In the genomic region with DNA sequence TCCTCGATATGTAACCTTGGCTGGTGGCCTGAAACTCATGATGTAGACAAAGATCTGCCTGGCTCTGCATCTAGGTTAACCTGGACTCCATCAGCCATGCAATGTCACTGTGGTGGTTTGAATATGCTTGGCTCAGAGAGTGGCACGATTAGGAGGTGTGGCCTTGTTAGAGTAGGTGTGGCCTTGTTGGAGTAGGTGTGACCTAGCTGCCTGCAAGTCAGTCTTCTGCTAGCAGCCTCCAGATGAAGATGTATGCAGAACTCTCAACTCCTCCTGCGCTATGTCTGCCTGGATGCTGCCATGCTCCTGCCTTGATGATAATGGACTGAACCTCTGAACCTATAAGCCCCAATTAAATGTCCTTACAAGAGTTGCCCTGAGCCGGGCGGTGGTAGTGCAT, we compare ENCODE assay signal across 27 mouse cellular contexts. TPM values are rescaled to one million over a fixed set of nuclear protein-coding genes. Genes with fewer than 3 reads are reported as not detected.
DNase-seq lines count a peak whose midpoint lies in the region; ATAC-seq and TF ChIP-seq lines count a peak whose summit lies in the region.
"Had no signal": no experiment of that assay in that cellular context is flagged by ENCODE, and none has a peak within 500 bp of the region (broad histone marks: within the 10 kb centered on the region; RNA-seq: fewer than 3 reads in every experiment).

No protein-coding gene starts in this region.

- H3K4me3 ChIP-seq in MEL (ENCODE audit: control insufficient read depth in 1 of 2, insufficient read depth in 1 of 2, low read depth in 2 of 2, low read length in 2 of 2): no peak overlapping the region
- no peak overlapping the region for H3K4me3 ChIP-seq in kidney, embryonic 15.5 days (replicated peaks)
- H3K4me3 ChIP-seq: erythroblast, embryonic 14.5 days; forebrain, embryonic 12.5 days; heart, embryonic 13.5 days; hindbrain, embryonic 10.5 days; hindbrain, embryonic 15.5 days; layer of hippocampus, adult 2 months; left cerebral cortex, adult 2 months; limb, embryonic 13.5 days; liver, embryonic 13.5 days; midbrain, embryonic 12.5 days; neural tube, embryonic 13.5 days had no signal

- TF ChIP-seq RAD21 in MEL (IDR thresholded peaks at IDR 0.05; ENCODE audit: low read depth, low read length): no peak

- peak in 1 of 2 experiments; percentile 28; a peak in 1 of 4 replicates for TF ChIP-seq POLR2A in MEL (IDR thresholded peaks at IDR 0.05; ENCODE audit: control insufficient read depth in 1 of 2, insufficient read depth in 1 of 2, low read depth in 1 of 2, low read length in 2 of 2, poor library complexity in 1 of 2)

- TF ChIP-seq EP300 in MEL (IDR thresholded peaks at IDR 0.05; ENCODE audit: low read depth in 1 of 2, low read length in 2 of 2): no peak

- H3K4me2 ChIP-seq in kidney, embryonic 15.5 days: no peak overlapping the region
- H3K4me2 ChIP-seq: forebrain, embryonic 12.5 days; heart, embryonic 13.5 days; hindbrain, embryonic 15.5 days; limb, embryonic 13.5 days; liver, embryonic 13.5 days; midbrain, embryonic 12.5 days; neural tube, embryonic 13.5 days had no signal

- no peak overlapping the region for H3K9ac ChIP-seq in MEL (ENCODE audit: control insufficient read depth, low read depth, low read length, poor library complexity, severe bottlenecking)
- no peak overlapping the region for H3K9ac ChIP-seq in kidney, embryonic 15.5 days
- H3K9ac ChIP-seq: forebrain, embryonic 12.5 days; forebrain, postnatal 0 days; heart, embryonic 13.5 days; hindbrain, embryonic 15.5 days; limb, embryonic 13.5 days; liver, embryonic 13.5 days; midbrain, embryonic 12.5 days; neural tube, embryonic 13.5 days had no signal

- H3K79me2 ChIP-seq in MEL (ENCODE audit: control insufficient read depth, insufficient read depth, low read length, poor library complexity): no peaks in the 10 kb centered on the region

- DNase-seq in 3134 (ENCODE audit: extremely low read depth, insufficient read length, low spot score) (peak; percentile 27), 416B (ENCODE audit: low read depth) (peak; percentile 31), MEL (ENCODE audit: low read depth, low spot score) (peak; percentile 67)
- DNase-seq in gastrocnemius, postnatal 4 days (ENCODE audit: low spot score in 2 of 2): no peak
- no peak for DNase-seq in left cerebral cortex, postnatal 36 days (ENCODE audit: low spot score in 2 of 2)
- DNase-seq: adrenal gland, adult 8-10 months; cerebellum, adult 2 months; cerebellum, postnatal 14 days; forebrain, postnatal 0 days; heart, postnatal 14 days; kidney, postnatal 25 days; liver, embryonic 13.5 days; lung, adult 18-20 months; lung, postnatal 10 days; thymus, postnatal 4 days had no signal

- H3K9me3 ChIP-seq in MEL (replicated peaks; ENCODE audit: insufficient read depth, low read length): no peaks in the 10 kb centered on the region
- H3K9me3 ChIP-seq in kidney, embryonic 15.5 days (replicated peaks): no peaks in the 10 kb centered on the region
- H3K9me3 ChIP-seq: forebrain, embryonic 12.5 days; heart, embryonic 13.5 days; hindbrain, embryonic 10.5 days; hindbrain, embryonic 15.5 days; limb, embryonic 13.5 days; liver, embryonic 13.5 days; midbrain, embryonic 12.5 days; neural tube, embryonic 13.5 days had no signal

- H3K36me3 ChIP-seq in MEL (ENCODE audit: control insufficient read depth in 1 of 2, insufficient read depth in 2 of 2, low read length in 2 of 2): peaks cover 0 to 3% of the 10 kb centered on the region in 2 experiments; a peak in 3 of 4 replicates
- H3K36me3 ChIP-seq in kidney, embryonic 15.5 days: no peaks in the 10 kb centered on the region
- H3K36me3 ChIP-seq: forebrain, embryonic 12.5 days; heart, embryonic 13.5 days; hindbrain, embryonic 10.5 days; hindbrain, embryonic 15.5 days; limb, embryonic 13.5 days; liver, embryonic 13.5 days; midbrain, embryonic 12.5 days; neural tube, embryonic 13.5 days had no signal

- 0 out of 4 replicates have a peak, but pooled peaks cover 0 to 4% of the 10 kb centered on the region in 2 experiments for H3K4me1 ChIP-seq in MEL (ENCODE audit: control insufficient read depth in 1 of 2, insufficient read depth in 2 of 2, low read length in 2 of 2)
- no peaks in the 10 kb centered on the region for H3K4me1 ChIP-seq in kidney, embryonic 15.5 days
- H3K4me1 ChIP-seq: forebrain, embryonic 12.5 days; heart, embryonic 13.5 days; hindbrain, embryonic 15.5 days; limb, embryonic 13.5 days; liver, embryonic 13.5 days; midbrain, embryonic 12.5 days; neural tube, embryonic 13.5 days had no signal

- WGBS in kidney, embryonic 15.5 days: 86% methylated on average over 5 of the region's 5 CpGs

- no peak for TF ChIP-seq CTCF in MEL (IDR thresholded peaks at IDR 0.05 in 2 of 3, conservative IDR thresholded peaks at IDR 0.05 in 1 of 3; ENCODE audit: control insufficient read depth in 1 of 3, insufficient read depth in 1 of 3, low read depth in 2 of 3, low read length in 3 of 3, poor library complexity in 1 of 3, severe bottlenecking in 1 of 3)

- H3K27me3 ChIP-seq in MEL (ENCODE audit: control insufficient read depth in 1 of 2, insufficient read depth in 2 of 2, low read length in 2 of 2): no peaks in the 10 kb centered on the region
- H3K27me3 ChIP-seq in kidney, embryonic 15.5 days: no peaks in the 10 kb centered on the region
- H3K27me3 ChIP-seq: forebrain, embryonic 12.5 days; hindbrain, embryonic 15.5 days; limb, embryonic 13.5 days; liver, embryonic 13.5 days; neural tube, embryonic 13.5 days had no signal

- peak; percentile 21; the same call in 1 of the 2 replicates for ATAC-seq in megakaryocyte progenitor cell, adult 5-6 weeks (replicated peaks; ENCODE audit: poor library complexity)
- no peak for ATAC-seq in kidney, embryonic 15.5 days (replicated peaks; ENCODE audit: low FRiP score)
- ATAC-seq: forebrain, postnatal 0 days had no signal

- intact Hi-C loops in left cerebral cortex, postnatal 36 days (cut with DNase I): no loop called here

- no peak overlapping the region for H3K27ac ChIP-seq in MEL (ENCODE audit: control insufficient read depth, low read depth, low read length)
- H3K27ac ChIP-seq in kidney, embryonic 15.5 days: no peak overlapping the region
- H3K27ac ChIP-seq: forebrain, embryonic 12.5 days; heart, embryonic 13.5 days; hindbrain, embryonic 10.5 days; hindbrain, embryonic 15.5 days; layer of hippocampus, adult 2 months; left cerebral cortex, adult 2 months; limb, embryonic 13.5 days; liver, embryonic 13.5 days; midbrain, embryonic 12.5 days; neural tube, embryonic 13.5 days had no signal

TF ChIP-seq in MEL, 35 proteins besides CTCF, POLR2A, EP300 and RAD21:
- no peak for TF ChIP-seq MYC (IDR thresholded peaks at IDR 0.05; ENCODE audit: low read depth, low read length)
- TF ChIP-seq MEF2A (IDR thresholded peaks at IDR 0.05; ENCODE audit: extremely low read depth, insufficient replicate concordance, low read depth, low read length, poor library complexity, severe bottlenecking): no peak
- no peak for TF ChIP-seq ZC3H11A (IDR thresholded peaks at IDR 0.05; ENCODE audit: low read depth, low read length)
- TF ChIP-seq TCF12 (IDR thresholded peaks at IDR 0.05; ENCODE audit: low read depth, low read length): no peak
- TF ChIP-seq CHD1 (IDR thresholded peaks at IDR 0.05; ENCODE audit: low read depth, low read length): no peak
- TF ChIP-seq HCFC1 (IDR thresholded peaks at IDR 0.05; ENCODE audit: low read depth, low read length): no peak
- TF ChIP-seq ELF1 (IDR thresholded peaks at IDR 0.05; ENCODE audit: low read depth, low read length): no peak
- no peak for TF ChIP-seq ZKSCAN1 (IDR thresholded peaks at IDR 0.05; ENCODE audit: low read depth, low read length)
TF ChIP-seq in MEL: peak in this region for 0.

RNA-seq across cellular contexts. Expression of gene Plxdc1, which starts 43.0 kb away (rescaled TPM):
- 13.1 and 15.1 TPM in 2 replicates for total RNA-seq in MEL (2012; rRNA removed)
- polyA plus RNA-seq in MEL (2012; ENCODE audit: insufficient read depth in 1 of 2, insufficient read length in 2 of 2, low read depth in 1 of 2, low replicate concordance in 2 of 2, missing spikeins in 1 of 2): 10 to 100 TPM in 1 of 2 experiments, not detected in 1; 24.5 TPM
- total RNA-seq in megakaryocyte progenitor cell, adult 5-6 weeks (2015): 2.3 and 3.0 TPM in 2 replicates
- total RNA-seq in megakaryocyte progenitor cell, adult 5-6 weeks (2017): 0.92 and 1.0 TPM in 2 replicates
- total RNA-seq in gastrocnemius, postnatal 4 days (2021): 1 to 10 TPM; 7.1 to 7.6 TPM
- polyA plus RNA-seq in kidney, embryonic 15.5 days (2015; fragmentation: Nextera tagmentation; extraction: Ambion mirVana): 1.7 and 2.0 TPM in 2 replicates
- total RNA-seq in left cerebral cortex, postnatal 36 days (2021): 10 to 100 TPM; 26.3 to 39.3 TPM

RNA-seq across cellular contexts. Expression of gene Arl5c, which starts 52.7 kb away (rescaled TPM):
- 1.2 and 1.3 TPM in 2 replicates for total RNA-seq in MEL (2012; rRNA removed)
- polyA plus RNA-seq in MEL (2012; ENCODE audit: insufficient read depth in 1 of 2, insufficient read length in 2 of 2, low read depth in 1 of 2, low replicate concordance in 2 of 2, missing spikeins in 1 of 2): 10 to 100 TPM in 1 of 2 experiments, not detected in 1; 10.4 TPM
- 3.9 and 6.1 TPM in 2 replicates for total RNA-seq in megakaryocyte progenitor cell, adult 5-6 weeks (2015)
- 2.5 and 7.6 TPM in 2 replicates for total RNA-seq in megakaryocyte progenitor cell, adult 5-6 weeks (2017)
- total RNA-seq in gastrocnemius, postnatal 4 days (2021): 1 to 10 TPM; 1.5 to 1.9 TPM
- polyA plus RNA-seq in kidney, embryonic 15.5 days (2015; fragmentation: Nextera tagmentation; extraction: Ambion mirVana): 9.9 and 10.1 TPM in 2 replicates
- total RNA-seq in left cerebral cortex, postnatal 36 days (2021): 1 to 10 TPM in 1 of 2 experiments, under 1 TPM in 1; 0.93 to 1.7 TPM
- polyA plus RNA-seq: erythroblast, embryonic 14.5 days had no signal

RNA-seq across cellular contexts. Expression of gene Fbxo47, which starts 59.3 kb away (rescaled TPM):
- 0.73 and 1.4 TPM in 2 replicates for total RNA-seq in MEL (2012; rRNA removed)
- 1 to 10 TPM in 1 of 2 experiments, not detected in 1; 1.2 TPM for polyA plus RNA-seq in MEL (2012; ENCODE audit: insufficient read depth in 1 of 2, insufficient read length in 2 of 2, low read depth in 1 of 2, low replicate concordance in 2 of 2, missing spikeins in 1 of 2)
- total RNA-seq in megakaryocyte progenitor cell, adult 5-6 weeks (2015): not detected in 2 replicates
- 0.12 and 1.6 TPM in 2 replicates for total RNA-seq in megakaryocyte progenitor cell, adult 5-6 weeks (2017)
- under 1 TPM; 0.27 to 0.44 TPM for total RNA-seq in gastrocnemius, postnatal 4 days (2021)
- polyA plus RNA-seq in kidney, embryonic 15.5 days (2015; fragmentation: Nextera tagmentation; extraction: Ambion mirVana): 0.48 and 0.73 TPM in 2 replicates
- total RNA-seq in left cerebral cortex, postnatal 36 days (2021): 1 to 10 TPM; 1.9 to 3.7 TPM
- polyA plus RNA-seq: erythroblast, embryonic 14.5 days had no signal

Comparison
In these comparisons a context has a peak if more than half of its experiments do, and no peak if none do; other contexts are left out.
1. DNase-seq: peak in 3134 (single experiment), 416B (single experiment) and MEL (single experiment); none in gastrocnemius, postnatal 4 days (0 of 2) and left cerebral cortex, postnatal 36 days (0 of 2).